Mouse (Mus musculus): ENCODE results near the gene Hoxb9. TPM values are rescaled to one million over a fixed set of nuclear protein-coding genes. Genes with fewer than 3 reads are reported as not detected.

Hoxb9 gene
- total and polyA plus RNA-seq, 3 experiments, result not detected

GRCm38 (mm10) chr11:96260310-96260970, 10.8 kb upstream of the Hoxb9 start:
- DNase-seq (ENCODE audit: extremely low read depth), result no peak
- Histone ChIP-seq H3K36me3 (replicated peaks in 1 of 2; ENCODE audit: control insufficient read depth in 1 of 2, insufficient read depth in 1 of 2, low read length in 1 of 2) (no peaks in the 10 kb centered on the region), H3K4me3 (replicated peaks in 1 of 3; ENCODE audit: low read depth in 2 of 3, low read length in 2 of 3, poor library complexity in 1 of 3) (no peak overlapping the region), H3K4me2 (ENCODE audit: insufficient read depth, low read depth, poor library complexity, severe bottlenecking) (no peak overlapping the region), H3K4me1 (ENCODE audit: control insufficient read depth in 1 of 2, insufficient read depth in 2 of 2) (peaks cover 7 to 17% of the 10 kb centered on the region in 2 experiments; a peak in 3 of 4 replicates), H3K27me3 (replicated peaks) (peaks cover 94% of the 10 kb centered on the region), H3K79me2 (replicated peaks; ENCODE audit: control insufficient read depth, extremely low read depth, insufficient read depth, poor library complexity, severe bottlenecking) (no peaks in the 10 kb centered on the region), H3K27ac (ENCODE audit: insufficient read depth, low read depth) (no peak overlapping the region), H3K9me3 (replicated peaks; ENCODE audit: low read length) (no peaks in the 10 kb centered on the region), H3K9ac (ENCODE audit: insufficient read depth, low read depth) (no peak overlapping the region)
- in situ Hi-C loops (cut with MboI; ENCODE audit: low pct_ligation_motif_present, low pct_unique_long_range_greater_than_20kb, low sequenced_read_pairs) (no loop called here), dilution Hi-C loops (cut with MboI; ENCODE audit: extremely low pct_ligation_motif_present, extremely low pct_unique_long_range_greater_than_20kb, low sequenced_read_pairs) (no loop called here)
- TF ChIP-seq BHLHE40 (IDR thresholded peaks at IDR 0.05; ENCODE audit: low read depth, low read length) (0 out of 2 replicates have a peak, but pooled peaks have one; percentile 10), TCF12 (IDR thresholded peaks at IDR 0.05; ENCODE audit: low read depth, low read length) (no peak)

GRCm38 (mm10) chr11:96261323-96261890, 9.8 kb upstream of the Hoxb9 start:
- Histone ChIP-seq H3K36me3 (replicated peaks in 1 of 2; ENCODE audit: control insufficient read depth in 1 of 2, insufficient read depth in 1 of 2, low read length in 1 of 2) (no peaks in the 10 kb centered on the region), H3K27me3 (replicated peaks) (peaks cover 92% of the 10 kb centered on the region), H3K79me2 (replicated peaks; ENCODE audit: control insufficient read depth, extremely low read depth, insufficient read depth, poor library complexity, severe bottlenecking) (no peaks in the 10 kb centered on the region), H3K9ac (ENCODE audit: insufficient read depth, low read depth) (no peak overlapping the region), H3K27ac (ENCODE audit: insufficient read depth, low read depth) (no peak overlapping the region), H3K4me2 (ENCODE audit: insufficient read depth, low read depth, poor library complexity, severe bottlenecking) (peak overlapping the region; percentile 49; the same call in 1 of the 2 replicates), H3K4me3 (replicated peaks in 1 of 3; ENCODE audit: low read depth in 2 of 3, low read length in 2 of 3, poor library complexity in 1 of 3) (no peak overlapping the region), H3K4me1 (ENCODE audit: control insufficient read depth in 1 of 2, insufficient read depth in 2 of 2) (peaks cover 7 to 17% of the 10 kb centered on the region in 2 experiments; a peak in 3 of 4 replicates), H3K9me3 (replicated peaks; ENCODE audit: low read length) (no peaks in the 10 kb centered on the region)
- peak; percentile 63 for DNase-seq (ENCODE audit: extremely low read depth)
- dilution Hi-C loops (cut with MboI; ENCODE audit: extremely low pct_ligation_motif_present, extremely low pct_unique_long_range_greater_than_20kb, low sequenced_read_pairs) (no loop called here), in situ Hi-C loops (cut with MboI; ENCODE audit: low pct_ligation_motif_present, low pct_unique_long_range_greater_than_20kb, low sequenced_read_pairs) (no loop called here)
- TF ChIP-seq ZKSCAN1 (IDR thresholded peaks at IDR 0.05; ENCODE audit: borderline replicate concordance, low read depth, low read length) (no peak), JUND (conservative IDR thresholded peaks at IDR 0.05; ENCODE audit: low read depth, low read length) (no peak), MAFK (IDR thresholded peaks at IDR 0.05; ENCODE audit: insufficient replicate concordance, low read length) (no peak), SMC3 (IDR thresholded peaks at IDR 0.05; ENCODE audit: low read depth, low read length) (peak; percentile 51), POLR2AphosphoS2 (IDR thresholded peaks at IDR 0.05; ENCODE audit: low read depth, low read length) (no peak), POLR2A (IDR thresholded peaks at IDR 0.05; ENCODE audit: low read depth, low read length) (no peak), ZMIZ1 (IDR thresholded peaks at IDR 0.05; ENCODE audit: low read depth, low read length) (no peak), MEF2A (IDR thresholded peaks at IDR 0.05; ENCODE audit: borderline replicate concordance, low read depth, low read length) (no peak), NRF1 (IDR thresholded peaks at IDR 0.05; ENCODE audit: low read depth, low read length) (no peak), RCOR1 (conservative IDR thresholded peaks at IDR 0.05; ENCODE audit: low read depth, low read length) (no peak), KAT2A (IDR thresholded peaks at IDR 0.05; ENCODE audit: insufficient replicate concordance, low read length) (no peak), ETS1 (conservative IDR thresholded peaks at IDR 0.05; ENCODE audit: low read depth, low read length) (no peak), CHD2 (IDR thresholded peaks at IDR 0.05; ENCODE audit: low read length) (no peak), IRF4 (IDR thresholded peaks at IDR 0.05; ENCODE audit: low read depth, low read length) (0 out of 2 replicates have a peak, but pooled peaks have one; percentile 21), CHD1 (IDR thresholded peaks at IDR 0.05; ENCODE audit: low read depth, low read length) (no peak), USF2 (conservative IDR thresholded peaks at IDR 0.05; ENCODE audit: low read depth, low read length) (no peak), MAX (IDR thresholded peaks at IDR 0.05; ENCODE audit: low read length) (no peak), ZC3H11A (IDR thresholded peaks at IDR 0.05; ENCODE audit: low read depth, low read length) (no peak), RAD21 (IDR thresholded peaks at IDR 0.05; ENCODE audit: low read depth, low read length) (peak; percentile 38), TCF12 (IDR thresholded peaks at IDR 0.05; ENCODE audit: low read depth, low read length) (no peak), PAX5 (IDR thresholded peaks at IDR 0.05; ENCODE audit: low read length) (no peak), USF1 (IDR thresholded peaks at IDR 0.05; ENCODE audit: low read depth, low read length) (no peak), CTCF (conservative IDR thresholded peaks at IDR 0.05 in 1 of 2, IDR thresholded peaks at IDR 0.05 in 1 of 2; ENCODE audit: low read depth in 2 of 2, low read length in 2 of 2) (peak; percentile 76 to 87), E2F4 (IDR thresholded peaks at IDR 0.05; ENCODE audit: insufficient replicate concordance, low read depth, low read length) (no peak), ZNF384 (IDR thresholded peaks at IDR 0.05; ENCODE audit: low read depth, low read length) (no peak), TBP (conservative IDR thresholded peaks at IDR 0.05; ENCODE audit: low read depth, low read length) (no peak), ELF1 (IDR thresholded peaks at IDR 0.05; ENCODE audit: low read depth, low read length) (no peak), HCFC1 (IDR thresholded peaks at IDR 0.05; ENCODE audit: low read depth, low read length) (no peak), JUN (IDR thresholded peaks at IDR 0.05; ENCODE audit: insufficient read depth, low read depth, low read length) (no peak), EP300 (IDR thresholded peaks at IDR 0.05; ENCODE audit: low read length) (no peak), MYC (IDR thresholded peaks at IDR 0.05; ENCODE audit: low read depth, low read length) (no peak)
